Mouse (Mus musculus) stomach, embryonic 14.5 days (tissue): ENCODE results near the gene Npr2. TPM values are rescaled to one million over a fixed set of nuclear protein-coding genes. Genes with fewer than 3 reads are reported as not detected.

Source experiments
- ATAC-seq: fragments of 200-750 bp; cut with Nextera tagmentation; 2 replicates; pipeline ENCODE4 v1.8.0; 2017; ENCODE audit warnings: low read depth, moderate TSS enrichment; ENCODE audit not compliant: insufficient number of reproducible peaks, insufficient read depth, low FRiP score
- H3K27ac ChIP-seq: fragments of 300-500 bp; sonication (generic); 2 replicates; pipeline ENCODE4 v1.5.1; 2014; ENCODE audit warnings: mild to moderate bottlenecking, low read length, moderate library complexity, mixed read lengths
- H3K27me3 ChIP-seq: fragments of 300-500 bp; sonication (generic); 2 replicates; pipeline ENCODE4 v1.6.1; 2014; ENCODE audit warnings: low read length, control low read depth, mixed read lengths; ENCODE audit not compliant: control insufficient read depth, insufficient read depth
- H3K36me3 ChIP-seq: fragments of 300-500 bp; sonication (generic); 2 replicates; pipeline ENCODE4 v1.6.1; 2014; ENCODE audit warnings: mild to moderate bottlenecking, control low read depth, low read length, moderate library complexity, mixed read lengths; ENCODE audit not compliant: control insufficient read depth, insufficient read depth
- H3K4me1 ChIP-seq: fragments of 300-500 bp; sonication (generic); 2 replicates; pipeline ENCODE4 v1.6.1; 2014; ENCODE audit warnings: low read length, control low read depth, mixed read lengths; ENCODE audit not compliant: control insufficient read depth, insufficient read depth
- H3K4me2 ChIP-seq: fragments of 300-500 bp; sonication (generic); replicated peaks from 2 replicates; pipeline ENCODE4 v1.6.1; 2014; ENCODE audit warnings: low read depth, low read length, control low read depth
- H3K4me3 ChIP-seq: fragments of 300-500 bp; sonication (generic); 2 replicates; pipeline ENCODE4 v1.5.1; 2014; ENCODE audit warnings: low read depth, low read length, control low read depth
- H3K9ac ChIP-seq: fragments of 300-500 bp; sonication (generic); replicated peaks from 2 replicates; pipeline ENCODE4 v1.6.1; 2014; ENCODE audit warnings: low read depth, mild to moderate bottlenecking, control low read depth, low read length, moderate library complexity, mixed read lengths
- H3K9me3 ChIP-seq: fragments of 300-500 bp; sonication (generic); 2 replicates; pipeline ENCODE4 v1.6.1; 2016; ENCODE audit warnings: low read depth, low read length, control low read depth; ENCODE audit not compliant: control insufficient read depth
- WGBS: fragments of 180-500 bp; shearing (Covaris S2); extraction: QIAGEN DNeasy Blood & Tissue Kit; methylation state at CpG from one replicate; pipeline ENCODE4 v1.1.7; 2014; 5-methylcytosine and 5-hydroxymethylcytosine counted together
- microRNA-seq: library from miRNA; unstranded; fragments of <30 nt; microRNA quantifications from one replicate; pipeline ENCODE4, GENCODE M21; 2016
- polyA plus RNA-seq: library from polyadenylated mRNA; unstranded; fragments of >200 nt; fragmentation: Nextera tagmentation; extraction: Ambion mirVana; gene quantifications from 2 replicates; pipeline ENCODE4 v1.2.1, GENCODE M21; 2014

The Npr2 gene
- polyA plus RNA-seq, 1 experiment from 2014 or later, result 17.3 TPM

GRCm38 (mm10) chr4:43694439-43695248 is 62.9 kb downstream of the Npr2 start:
- H3K4me1 ChIP-seq, result no peaks in the 10 kb centered on the region
- no peak overlapping the region for H3K4me2 ChIP-seq
- peaks cover 5% of the 10 kb centered on the region; the same call in 1 of the 2 replicates for H3K36me3 ChIP-seq
- H3K9me3 ChIP-seq, result no peaks in the 10 kb centered on the region
- H3K4me3 ChIP-seq, result no peak overlapping the region
- H3K27me3 ChIP-seq, result no peaks in the 10 kb centered on the region
- H3K9ac ChIP-seq, result no peak overlapping the region
- no peak overlapping the region for H3K27ac ChIP-seq
- WGBS, result 79% methylated on average over 1 of the region's 1 CpGs
- no peak for ATAC-seq

GRCm38 (mm10) chr4:43695249-43695671 is 63.5 kb downstream of the Npr2 start:
- Histone ChIP-seq H3K4me1 (no peaks in the 10 kb centered on the region), H3K36me3 (no peaks in the 10 kb centered on the region), H3K27ac (no peak overlapping the region), H3K9me3 (no peaks in the 10 kb centered on the region), H3K4me3 (no peak overlapping the region), H3K27me3 (no peaks in the 10 kb centered on the region), H3K4me2 (no peak overlapping the region), H3K9ac (no peak overlapping the region)
- peak; percentile 81; the same call in 1 of the 2 replicates for ATAC-seq
- 24% methylated on average over 9 of the region's 9 CpGs for WGBS

- no peaks in the 10 kb centered on the region for H3K36me3 ChIP-seq
- H3K9me3 ChIP-seq, result no peaks in the 10 kb centered on the region
- H3K27me3 ChIP-seq, result no peaks in the 10 kb centered on the region
- ATAC-seq, result no peak
- H3K4me2 ChIP-seq, result no peak overlapping the region
- no peaks in the 10 kb centered on the region for H3K4me1 ChIP-seq
- H3K27ac ChIP-seq, result no peak overlapping the region
- 89% methylated on average over 13 of the region's 13 CpGs for WGBS
- H3K4me3 ChIP-seq, result no peak overlapping the region
- H3K9ac ChIP-seq, result no peak overlapping the region
These were observed 64.8 kb downstream of the Npr2 start for GRCm38 (mm10) chr4:43696561-43696960.

- ATAC-seq, result no peak
- H3K4me1 ChIP-seq, result no peaks in the 10 kb centered on the region
- no peaks in the 10 kb centered on the region for H3K36me3 ChIP-seq
- H3K9me3 ChIP-seq, result no peaks in the 10 kb centered on the region
- H3K27me3 ChIP-seq, result no peaks in the 10 kb centered on the region
- 85% methylated on average over 6 of the region's 6 CpGs for WGBS
- no peak within 1 kb of the TSS for H3K27ac ChIP-seq
- H3K9ac ChIP-seq, result no peak within 1 kb of the TSS
- no peak within 1 kb of the TSS for H3K4me3 ChIP-seq
- H3K4me2 ChIP-seq, result no peak within 1 kb of the TSS
These were observed 69.0 kb downstream of the Npr2 start, which contains the start of gene Olfr70 for GRCm38 (mm10) chr4:43700707-43701106. Gene Olfr70 (minus strand): TSS chr4:43700807.

Small RNAs within 50 kb of the gene (microRNA-seq; reads per million reads assigned to microRNA genes)
- not detected for gene Gm25262

Other genes starting within 250 kb of the Npr2 start
- gene Rusc2, start 250.0 kb upstream of the Npr2 start, polyA plus RNA-seq, result 12.4 and 13.5 TPM in 2 replicates
- gene Fam166b, start 202.8 kb upstream of the Npr2 start, polyA plus RNA-seq, result 0.22 and 0.25 TPM in 2 replicates
- 5.4 and 7.1 TPM in 2 replicates for gene Tesk1, start 190.0 kb upstream of the Npr2 start, polyA plus RNA-seq
- gene Cd72, start 177.3 kb upstream of the Npr2 start, polyA plus RNA-seq, result 5.5 and 5.6 TPM in 2 replicates
- gene Sit1, start 148.2 kb upstream of the Npr2 start, polyA plus RNA-seq, result not detected in 2 replicates
- gene Ccdc107, start 139.0 kb upstream of the Npr2 start, polyA plus RNA-seq, result 130 and 132 TPM in 2 replicates
- 43.5 and 46.8 TPM in 2 replicates for gene Arhgef39, start 132.2 kb upstream of the Npr2 start, polyA plus RNA-seq
- 2.8 and 5.8 TPM in 2 replicates for gene Car9, start 125.0 kb upstream of the Npr2 start, polyA plus RNA-seq
- 790 and 843 TPM in 2 replicates for gene Tpm2, start 108.2 kb upstream of the Npr2 start, polyA plus RNA-seq
- gene Creb3, start 69.6 kb upstream of the Npr2 start, polyA plus RNA-seq, result 56.2 and 69.8 TPM in 2 replicates
- gene Tln1, start 69.2 kb upstream of the Npr2 start, polyA plus RNA-seq, result 83.7 and 98.5 TPM in 2 replicates
- gene Rgp1, start 53.2 kb upstream of the Npr2 start, polyA plus RNA-seq, result 41.0 and 44.5 TPM in 2 replicates
- 13.8 and 14.4 TPM in 2 replicates for gene Gba2, start 53.1 kb upstream of the Npr2 start, polyA plus RNA-seq
- gene Msmp, start 47.4 kb upstream of the Npr2 start, polyA plus RNA-seq, result 0.91 and 1.0 TPM in 2 replicates
- 0.70 and 1.7 TPM in 2 replicates for gene Spag8, start 21.7 kb downstream of the Npr2 start, polyA plus RNA-seq
- 103 and 112 TPM in 2 replicates for gene Hint2, start 24.5 kb downstream of the Npr2 start, polyA plus RNA-seq
- gene Tmem8b, start 37.0 kb downstream of the Npr2 start, polyA plus RNA-seq, result 4.5 and 5.6 TPM in 2 replicates
- gene Fam221b, start 37.2 kb downstream of the Npr2 start, polyA plus RNA-seq, result 3.7 and 4.2 TPM in 2 replicates
- gene Olfr70, start 68.9 kb downstream of the Npr2 start, polyA plus RNA-seq, result not detected in 2 replicates
- gene Olfr71, start 78.3 kb downstream of the Npr2 start, polyA plus RNA-seq, result 0.09 TPM in 1 of 2 replicates, not detected in the other
- 0.46 and 0.78 TPM in 2 replicates for gene Hrct1, start 95.3 kb downstream of the Npr2 start, polyA plus RNA-seq
- gene Spaar, start 98.1 kb downstream of the Npr2 start, polyA plus RNA-seq, result 0.10 TPM in 1 of 2 replicates, not detected in the other
- gene Olfr159, start 139.1 kb downstream of the Npr2 start, polyA plus RNA-seq, result not detected in 2 replicates
- not detected in 2 replicates for gene Olfr156, start 192.0 kb downstream of the Npr2 start, polyA plus RNA-seq
- not detected in 2 replicates for gene Olfr157, start 208.3 kb downstream of the Npr2 start, polyA plus RNA-seq
- gene Olfr155, start 219.6 kb downstream of the Npr2 start, polyA plus RNA-seq, result not detected in 2 replicates
- gene Reck, start 243.6 kb downstream of the Npr2 start, polyA plus RNA-seq, result 36.0 and 38.8 TPM in 2 replicates